Mouse (Mus musculus) intestine, embryonic 16.5 days (tissue): ENCODE results near the gene Cbr1. TPM values are rescaled to one million over a fixed set of nuclear protein-coding genes. Genes with fewer than 3 reads are reported as not detected.

Experiments
- ATAC-seq: fragments of 200-750 bp; cut with Nextera tagmentation; 2 replicates; pipeline ENCODE4 v1.8.0; 2017; ENCODE audit warnings: moderate TSS enrichment, moderate library complexity
- H3K27ac ChIP-seq: fragments of 300-500 bp; sonication (generic); 2 replicates; pipeline ENCODE4 v1.5.1; 2014; ENCODE audit warnings: mild to moderate bottlenecking, low read length
- H3K27me3 ChIP-seq: fragments of 300-500 bp; sonication (generic); replicated peaks from 2 replicates; pipeline ENCODE4 v1.6.1; 2014; ENCODE audit warnings: low read length, control low read depth, mixed read lengths; ENCODE audit not compliant: control insufficient read depth, insufficient read depth
- H3K36me3 ChIP-seq: fragments of 300-500 bp; sonication (generic); 2 replicates; pipeline ENCODE4 v1.6.1; 2014; ENCODE audit warnings: low read length, control low read depth; ENCODE audit not compliant: control insufficient read depth, insufficient read depth
- H3K4me1 ChIP-seq: fragments of 300-500 bp; sonication (generic); 2 replicates; pipeline ENCODE4 v1.6.1; 2014; ENCODE audit warnings: low read length, control low read depth, mixed read lengths; ENCODE audit not compliant: control insufficient read depth, insufficient read depth
- H3K4me2 ChIP-seq: fragments of 300-500 bp; sonication (generic); 2 replicates; pipeline ENCODE4 v1.6.1; 2014; ENCODE audit warnings: low read depth, low read length, control low read depth
- H3K4me3 ChIP-seq: fragments of 300-500 bp; sonication (generic); 2 replicates; pipeline ENCODE4 v1.5.1; 2014; ENCODE audit warnings: mild to moderate bottlenecking, low read length
- H3K9ac ChIP-seq: fragments of 300-500 bp; sonication (generic); 2 replicates; pipeline ENCODE4 v1.6.1; 2014; ENCODE audit warnings: low read depth, low read length
- H3K9me3 ChIP-seq: fragments of 300-500 bp; sonication (generic); 2 replicates; pipeline ENCODE4 v1.6.1; 2016; ENCODE audit warnings: low read length, control low read depth; ENCODE audit not compliant: control insufficient read depth
- WGBS: fragments of 180-500 bp; shearing (Covaris S2); extraction: QIAGEN DNeasy Blood & Tissue Kit; methylation state at CpG from one replicate; pipeline ENCODE4 v1.1.7; 2014; 5-methylcytosine and 5-hydroxymethylcytosine counted together
- polyA plus RNA-seq: library from polyadenylated mRNA; unstranded; fragments of >200 nt; fragmentation: Nextera tagmentation; extraction: Ambion mirVana; gene quantifications from 2 replicates; pipeline ENCODE4 v1.2.1, GENCODE M21; 2015

Gene Cbr1
- polyA plus RNA-seq, 1 experiment from 2014 or later: 159 TPM

DNA sequence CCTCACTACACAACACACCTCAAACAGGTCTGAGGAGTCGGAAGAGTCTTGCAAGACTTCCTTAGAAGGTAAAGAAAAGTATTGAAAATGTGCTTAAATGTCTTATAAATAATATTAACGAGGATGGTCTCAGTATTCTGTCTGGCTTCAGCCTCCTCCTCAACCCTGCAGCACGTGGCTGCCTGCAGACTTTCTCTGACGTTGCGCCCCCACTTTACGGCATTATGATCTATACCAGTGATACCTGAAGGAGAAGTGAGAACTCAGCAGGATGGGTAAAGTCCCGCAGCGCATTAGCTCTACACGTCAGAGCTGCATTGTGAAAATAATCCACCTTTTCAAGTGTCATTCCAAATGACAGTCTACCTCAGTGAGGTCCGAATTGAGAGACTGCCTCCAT, 11.2 kb upstream of the Cbr1 start:
- Histone ChIP-seq H3K27me3 (no peaks in the 10 kb centered on the region), H3K27ac (no peak overlapping the region), H3K4me3 (no peak overlapping the region), H3K4me1 (no peaks in the 10 kb centered on the region), H3K36me3 (peaks cover 4% of the 10 kb centered on the region; the same call in 1 of the 2 replicates), H3K9ac (no peak overlapping the region), H3K9me3 (no peaks in the 10 kb centered on the region), H3K4me2 (no peak overlapping the region)
- no peak for ATAC-seq
- WGBS: 92% methylated on average over 10 of the region's 10 CpGs

DNA sequence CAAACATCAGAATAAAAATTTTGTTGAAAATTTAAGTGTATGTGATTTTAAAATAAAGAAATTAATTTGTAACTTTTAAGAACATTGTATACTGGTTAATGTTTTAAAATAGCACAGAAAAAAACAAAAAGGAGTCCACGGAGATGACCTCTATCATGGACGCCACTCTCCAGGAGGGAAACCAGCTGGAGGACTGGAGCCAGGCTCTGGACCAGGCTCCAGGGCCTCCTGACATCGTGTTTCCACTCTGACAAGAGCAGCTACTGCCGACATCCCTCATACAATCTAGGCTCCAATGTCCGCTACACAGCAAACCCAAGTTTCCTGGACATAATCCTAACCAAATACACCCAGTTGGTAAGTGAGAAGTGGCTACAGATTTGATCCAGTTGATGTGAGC, 9.9 kb upstream of the Cbr1 start:
- WGBS: 87% methylated on average over 5 of the region's 5 CpGs
- Histone ChIP-seq H3K9ac (no peak overlapping the region), H3K27ac (no peak overlapping the region), H3K27me3 (no peaks in the 10 kb centered on the region), H3K4me1 (no peaks in the 10 kb centered on the region), H3K36me3 (peaks cover 3% of the 10 kb centered on the region; the same call in 1 of the 2 replicates), H3K9me3 (no peaks in the 10 kb centered on the region), H3K4me3 (no peak overlapping the region), H3K4me2 (no peak overlapping the region)
- no peak for ATAC-seq

DNA sequence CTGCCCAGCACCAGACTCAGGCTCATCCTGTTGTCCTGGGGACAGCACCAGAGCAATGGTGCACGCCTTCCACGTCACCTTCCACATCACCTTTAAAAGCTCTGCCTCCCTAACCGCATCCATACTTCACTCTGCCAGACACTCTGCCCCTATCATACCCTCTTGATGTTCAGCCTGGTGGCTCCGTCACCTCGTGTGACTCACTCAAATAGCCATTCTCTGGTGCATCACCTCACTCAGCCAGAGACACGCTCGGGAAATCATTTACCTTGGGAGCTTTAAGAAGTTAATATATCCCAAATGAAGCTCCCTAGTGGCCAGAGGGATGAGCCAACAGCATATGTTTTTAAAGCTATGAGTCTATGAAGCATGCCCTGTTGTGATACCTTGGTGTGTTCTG, 8.8 kb upstream of the Cbr1 start:
- no peaks in the 10 kb centered on the region for H3K9me3 ChIP-seq
- H3K4me3 ChIP-seq: no peak overlapping the region
- no peaks in the 10 kb centered on the region; the same call in 1 of the 2 replicates for H3K36me3 ChIP-seq
- WGBS: 91% methylated on average over 7 of the region's 7 CpGs
- H3K27me3 ChIP-seq: no peaks in the 10 kb centered on the region
- H3K9ac ChIP-seq: no peak overlapping the region
- no peak overlapping the region for H3K27ac ChIP-seq
- no peaks in the 10 kb centered on the region for H3K4me1 ChIP-seq
- H3K4me2 ChIP-seq: no peak overlapping the region
- ATAC-seq: no peak

DNA sequence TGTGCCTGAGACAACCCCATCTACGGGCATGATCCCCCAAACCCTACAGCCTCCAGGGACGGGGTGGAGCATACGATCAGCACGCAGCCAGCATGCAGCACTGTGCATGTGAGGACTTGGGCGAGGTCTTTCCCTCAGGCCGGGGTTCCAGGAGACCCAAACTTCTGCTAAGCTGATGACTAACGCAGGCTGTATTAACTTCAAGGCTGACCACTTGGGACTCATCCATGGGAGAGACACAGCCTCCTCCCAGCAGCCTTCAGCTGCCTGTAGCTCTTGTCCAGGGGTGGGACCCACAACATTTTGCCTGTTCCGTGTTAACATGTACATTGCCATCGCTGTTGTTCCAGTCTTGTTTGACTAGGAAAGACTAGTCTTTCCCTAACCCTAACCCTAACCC, 8.1 kb upstream of the Cbr1 start:
- Histone ChIP-seq H3K27me3 (no peaks in the 10 kb centered on the region), H3K27ac (no peak overlapping the region), H3K4me3 (no peak overlapping the region)

DNA sequence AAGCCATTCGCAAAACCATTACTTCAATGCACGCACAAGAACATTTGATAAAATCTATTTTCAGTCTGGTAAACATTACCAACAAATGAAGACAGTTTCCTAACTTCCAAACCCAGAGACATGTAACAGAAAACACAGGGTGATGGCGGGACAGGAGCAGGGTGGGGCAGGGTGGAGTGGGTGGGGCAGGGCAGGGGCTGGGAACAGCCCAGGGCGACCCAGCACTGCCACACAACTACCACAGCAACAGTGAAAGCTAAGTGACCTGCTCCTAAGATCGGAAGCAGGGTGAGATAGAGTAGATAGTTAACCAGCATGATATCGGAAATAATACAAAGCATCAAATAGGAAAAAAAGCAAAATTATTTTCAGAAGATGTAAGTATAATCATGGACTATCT, 6.2 kb upstream of the Cbr1 start:
- no peak for ATAC-seq
- Histone ChIP-seq H3K9ac (no peak overlapping the region), H3K36me3 (no peaks in the 10 kb centered on the region; the same call in 1 of the 2 replicates), H3K9me3 (no peaks in the 10 kb centered on the region), H3K27me3 (no peaks in the 10 kb centered on the region), H3K4me1 (peaks cover 2% of the 10 kb centered on the region; the same call in 1 of the 2 replicates), H3K4me2 (no peak overlapping the region), H3K27ac (no peak overlapping the region), H3K4me3 (no peak overlapping the region)
- 86% methylated on average over 6 of the region's 6 CpGs for WGBS

More for the DNA sequence above, 8.1 kb upstream of the Cbr1 start:
- Histone ChIP-seq H3K4me2 (no peak overlapping the region), H3K4me1 (no peaks in the 10 kb centered on the region), H3K36me3 (no peaks in the 10 kb centered on the region; the same call in 1 of the 2 replicates), H3K9ac (no peak overlapping the region), H3K9me3 (no peaks in the 10 kb centered on the region)
- no peak for ATAC-seq
- 92% methylated on average over 9 of the region's 9 CpGs for WGBS

DNA sequence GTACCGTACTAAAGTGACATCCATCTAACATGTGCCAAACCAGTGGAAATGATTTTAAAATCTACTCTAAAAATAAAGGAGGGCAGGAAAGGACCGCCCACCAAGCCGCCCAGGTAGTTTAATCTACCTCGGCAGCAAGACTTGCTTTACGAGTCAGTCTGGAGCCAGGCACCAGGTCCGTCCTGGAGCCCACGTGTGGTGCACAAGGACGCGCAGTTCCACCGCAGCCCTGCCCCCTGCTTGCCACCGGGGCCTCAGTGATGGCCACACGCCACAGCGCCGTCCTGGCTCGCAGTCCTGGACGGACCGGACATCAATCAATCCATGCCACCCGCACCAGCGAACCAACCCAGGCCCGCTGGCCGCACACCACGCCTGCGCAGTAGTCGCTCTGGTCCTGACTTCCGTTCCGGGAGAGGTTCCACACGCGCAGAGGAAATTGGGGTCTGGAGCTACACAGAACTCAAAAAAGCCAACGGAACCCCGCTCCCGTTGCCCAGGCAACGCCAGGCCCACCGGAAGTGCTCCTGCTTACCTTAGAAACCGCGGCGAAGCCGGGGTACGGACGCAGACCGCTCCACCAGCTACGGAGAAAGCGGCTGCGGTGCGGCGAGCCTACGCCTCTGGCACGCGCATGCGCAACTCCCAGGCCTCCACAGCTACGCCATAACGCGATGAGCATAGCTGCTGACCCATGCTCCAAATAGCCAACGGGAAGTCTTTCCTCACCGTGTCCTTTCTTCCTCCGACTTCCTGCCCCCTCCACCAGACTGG, 2.0 kb upstream of the Cbr1 start, which contains the start of gene Setd4:
TSS of gene Setd4 (minus strand) at position 625 of the 774 bp plus-strand sequence.
- Histone ChIP-seq H3K9ac (peak within 1 kb of the TSS; percentile 86), H3K4me3 (peak within 1 kb of the TSS; percentile 71), H3K27me3 (no peaks in the 10 kb centered on the region), H3K9me3 (no peaks in the 10 kb centered on the region), H3K27ac (peak within 1 kb of the TSS; percentile 95), H3K4me1 (peaks cover 8% of the 10 kb centered on the region; the same call in 1 of the 2 replicates), H3K4me2 (peak within 1 kb of the TSS; percentile 89), H3K36me3 (no peaks in the 10 kb centered on the region)
- WGBS: under 1% methylated on average over 55 of the region's 55 CpGs
- peak; percentile 92 for ATAC-seq

DNA sequence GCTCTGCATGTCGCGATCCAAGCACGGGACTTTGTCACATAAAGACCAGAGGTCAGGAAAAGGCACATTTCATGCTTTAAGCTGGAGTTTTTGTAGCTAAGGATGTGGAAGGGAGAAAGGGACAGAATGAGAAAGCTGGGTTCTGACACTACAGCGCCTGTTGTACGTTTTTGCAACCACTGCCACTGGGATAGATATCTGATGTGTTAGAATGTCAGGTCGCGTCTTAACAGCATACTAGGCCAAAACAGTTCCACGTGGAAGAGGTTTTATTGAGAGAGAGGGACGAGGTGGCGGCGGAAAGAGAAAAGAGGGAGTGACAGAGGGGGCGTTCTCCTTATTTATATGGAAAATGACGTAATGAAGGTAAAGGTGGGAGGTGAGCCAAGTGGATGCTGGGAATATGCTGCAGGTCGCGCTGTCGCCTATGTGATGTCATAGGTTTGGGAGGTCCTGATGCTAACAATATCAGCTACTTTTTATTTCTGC, 1.1 kb upstream of the Cbr1 start:
- Histone ChIP-seq H3K27ac (peak overlapping the region; percentile 95), H3K9ac (peak overlapping the region; percentile 86), H3K9me3 (no peaks in the 10 kb centered on the region), H3K4me3 (peak overlapping the region; percentile 71), H3K36me3 (no peaks in the 10 kb centered on the region), H3K27me3 (no peaks in the 10 kb centered on the region), H3K4me1 (peaks cover 8% of the 10 kb centered on the region; the same call in 1 of the 2 replicates), H3K4me2 (peak overlapping the region; percentile 89)
- 5% methylated on average over 16 of the region's 16 CpGs for WGBS
- no peak for ATAC-seq

DNA sequence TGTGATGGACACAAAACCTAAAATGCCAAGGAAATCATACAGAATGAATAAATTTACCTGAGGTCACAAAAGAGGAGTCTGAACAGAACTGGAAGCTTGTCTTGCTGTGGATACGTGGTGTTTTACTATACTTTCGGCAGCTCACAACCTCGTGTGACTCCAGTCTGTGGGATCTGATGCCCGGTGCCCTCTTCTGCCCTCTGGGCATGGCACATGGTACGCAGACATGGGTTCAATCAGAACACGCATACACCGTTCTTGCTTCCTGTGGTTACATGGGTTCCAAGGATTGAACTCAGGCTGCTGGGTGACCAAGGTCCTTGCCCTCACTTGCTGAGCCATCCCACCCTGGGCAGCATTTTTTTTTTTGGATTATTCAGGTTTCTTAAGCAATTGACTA, 493 bp downstream of the Cbr1 start:
- H3K4me1 ChIP-seq: peaks cover 8% of the 10 kb centered on the region; the same call in 1 of the 2 replicates
- no peak overlapping the region for H3K4me3 ChIP-seq
- H3K9me3 ChIP-seq: no peaks in the 10 kb centered on the region
- no peaks in the 10 kb centered on the region for H3K27me3 ChIP-seq
- H3K4me2 ChIP-seq: no peak overlapping the region
- H3K36me3 ChIP-seq: no peaks in the 10 kb centered on the region
- no peak overlapping the region for H3K9ac ChIP-seq
- WGBS: 89% methylated on average over 7 of the region's 7 CpGs
- H3K27ac ChIP-seq: no peak overlapping the region
- ATAC-seq: no peak

DNA sequence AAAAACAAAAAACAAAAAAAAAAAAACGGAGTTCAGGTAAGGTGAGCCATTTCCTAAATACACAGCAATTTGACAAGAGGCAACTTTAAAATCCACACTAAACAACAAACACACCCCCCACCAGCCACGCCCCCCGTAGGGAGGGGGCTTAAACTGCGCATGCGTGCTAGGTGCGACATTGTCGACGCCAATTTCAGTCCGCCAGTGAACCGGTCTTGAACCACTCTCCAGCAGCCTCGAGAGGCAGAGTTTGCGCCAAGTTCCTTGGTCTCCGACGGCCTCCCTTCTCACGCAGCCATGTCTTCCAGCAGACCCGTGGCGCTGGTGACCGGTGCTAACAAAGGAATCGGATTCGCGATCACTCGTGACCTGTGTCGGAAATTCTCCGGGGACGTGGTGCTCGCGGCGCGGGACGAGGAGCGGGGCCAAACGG, 2.0 kb downstream of the Cbr1 start:
- Histone ChIP-seq H3K4me2 (peak overlapping the region; percentile 76), H3K9me3 (no peaks in the 10 kb centered on the region), H3K36me3 (no peaks in the 10 kb centered on the region), H3K4me3 (peak overlapping the region; percentile 74), H3K4me1 (peaks cover 8% of the 10 kb centered on the region; the same call in 1 of the 2 replicates), H3K27me3 (no peaks in the 10 kb centered on the region), H3K9ac (peak overlapping the region; percentile 84), H3K27ac (peak overlapping the region; percentile 81)
- peak; percentile 34 for ATAC-seq
- under 1% methylated on average over 32 of the region's 32 CpGs for WGBS
